Mouse (Mus musculus): Measurements from ENCODE around the gene Ptpre. TPM values are rescaled to one million over a fixed set of nuclear protein-coding genes. Genes with fewer than 3 reads are reported as not detected.

Ptpre gene
- polyA plus RNA-seq, 1 experiment from 2014 or later, result 10.0 TPM

DNA sequence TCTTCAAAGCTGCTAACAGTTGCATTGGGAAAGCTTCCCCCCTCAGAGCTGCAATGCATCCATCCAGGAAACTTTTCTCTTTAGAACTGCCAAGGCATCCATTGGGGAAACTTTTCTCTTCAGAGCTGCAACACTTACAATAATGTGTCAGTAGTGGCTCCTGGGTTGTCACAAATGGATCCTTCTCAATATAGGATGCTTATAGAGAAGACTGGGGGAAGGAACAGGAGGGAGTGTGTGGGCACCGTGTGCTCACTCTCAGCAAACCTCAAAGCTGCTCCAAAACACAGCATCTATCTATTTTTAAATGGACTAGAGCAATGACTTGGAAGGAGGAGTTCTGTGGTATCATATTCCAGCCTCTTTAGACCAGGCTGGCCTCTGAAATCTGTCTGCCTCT is 189.4 kb downstream of the Ptpre start:
- no peak for ATAC-seq (ENCODE audit: low FRiP score)
- H3K27ac ChIP-seq (replicated peaks), result no peak overlapping the region
- H3K27me3 ChIP-seq (replicated peaks), result no peaks in the 10 kb centered on the region
- WGBS, result 65% methylated on average over 1 of the region's 1 CpGs
- no peak overlapping the region for H3K4me3 ChIP-seq (replicated peaks)
- no peak overlapping the region for H3K4me2 ChIP-seq
- H3K4me1 ChIP-seq, result no peaks in the 10 kb centered on the region
- no peak overlapping the region for H3K9ac ChIP-seq (replicated peaks)
- no peaks in the 10 kb centered on the region for H3K36me3 ChIP-seq
- no peaks in the 10 kb centered on the region for H3K9me3 ChIP-seq (replicated peaks)

DNA sequence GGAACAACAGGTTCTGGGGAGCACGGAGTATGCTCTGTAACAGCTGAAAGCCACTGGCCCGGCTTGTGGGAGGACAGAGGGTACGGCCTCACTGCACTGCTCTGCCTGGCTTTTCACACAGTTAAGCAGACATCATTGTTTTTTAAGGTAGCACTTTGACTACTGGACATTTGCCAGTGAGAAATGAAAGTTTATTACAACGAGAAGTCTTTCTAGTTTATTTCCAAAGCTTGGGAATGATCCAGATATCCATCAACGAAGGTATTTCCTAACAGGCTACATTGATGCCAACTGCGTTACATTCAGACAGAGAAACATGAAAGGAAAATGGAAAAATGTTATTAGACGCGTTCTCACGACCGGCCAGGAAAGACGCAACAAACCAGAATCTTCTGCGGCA is 190.8 kb downstream of the Ptpre start:
- Histone ChIP-seq H3K4me2 (no peak overlapping the region), H3K4me3 (replicated peaks) (no peak overlapping the region), H3K36me3 (no peaks in the 10 kb centered on the region), H3K9me3 (replicated peaks) (no peaks in the 10 kb centered on the region), H3K27ac (replicated peaks) (no peak overlapping the region), H3K27me3 (replicated peaks) (no peaks in the 10 kb centered on the region), H3K4me1 (no peaks in the 10 kb centered on the region), H3K9ac (replicated peaks) (no peak overlapping the region)
- no peak for ATAC-seq (ENCODE audit: low FRiP score)
- WGBS, result 94% methylated on average over 12 of the region's 12 CpGs

DNA sequence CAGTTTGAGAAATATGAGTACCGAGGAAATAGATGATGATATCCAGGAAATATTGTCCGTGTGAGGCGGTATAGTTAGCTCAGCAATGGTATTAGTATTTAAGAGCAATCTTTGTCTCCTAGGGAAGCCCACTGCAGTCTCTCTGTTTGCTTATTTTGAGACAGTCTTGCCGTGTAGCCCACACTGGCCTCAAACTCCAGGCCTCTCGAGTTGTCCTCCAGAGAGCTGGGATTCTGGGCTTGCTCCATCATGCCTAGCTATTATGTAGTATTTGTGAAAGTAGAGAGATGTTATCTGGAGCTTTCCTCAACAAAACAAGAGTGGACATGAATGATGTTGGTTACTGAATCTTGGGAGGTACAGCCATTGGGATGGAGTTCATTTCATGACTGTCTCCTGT is 197.1 kb downstream of the Ptpre start:
- H3K4me1 ChIP-seq, result peaks cover 14% of the 10 kb centered on the region
- H3K9me3 ChIP-seq (replicated peaks), result no peaks in the 10 kb centered on the region
- H3K27me3 ChIP-seq (replicated peaks), result no peaks in the 10 kb centered on the region; the same call in 1 of the 2 replicates
- 92% methylated on average over 5 of the region's 5 CpGs for WGBS
- no peak for ATAC-seq (ENCODE audit: low FRiP score)
- H3K4me2 ChIP-seq, result no peak overlapping the region
- H3K4me3 ChIP-seq (replicated peaks), result no peak overlapping the region
- no peak overlapping the region for H3K27ac ChIP-seq (replicated peaks)
- no peaks in the 10 kb centered on the region for H3K36me3 ChIP-seq
- H3K9ac ChIP-seq (replicated peaks), result no peak overlapping the region

DNA sequence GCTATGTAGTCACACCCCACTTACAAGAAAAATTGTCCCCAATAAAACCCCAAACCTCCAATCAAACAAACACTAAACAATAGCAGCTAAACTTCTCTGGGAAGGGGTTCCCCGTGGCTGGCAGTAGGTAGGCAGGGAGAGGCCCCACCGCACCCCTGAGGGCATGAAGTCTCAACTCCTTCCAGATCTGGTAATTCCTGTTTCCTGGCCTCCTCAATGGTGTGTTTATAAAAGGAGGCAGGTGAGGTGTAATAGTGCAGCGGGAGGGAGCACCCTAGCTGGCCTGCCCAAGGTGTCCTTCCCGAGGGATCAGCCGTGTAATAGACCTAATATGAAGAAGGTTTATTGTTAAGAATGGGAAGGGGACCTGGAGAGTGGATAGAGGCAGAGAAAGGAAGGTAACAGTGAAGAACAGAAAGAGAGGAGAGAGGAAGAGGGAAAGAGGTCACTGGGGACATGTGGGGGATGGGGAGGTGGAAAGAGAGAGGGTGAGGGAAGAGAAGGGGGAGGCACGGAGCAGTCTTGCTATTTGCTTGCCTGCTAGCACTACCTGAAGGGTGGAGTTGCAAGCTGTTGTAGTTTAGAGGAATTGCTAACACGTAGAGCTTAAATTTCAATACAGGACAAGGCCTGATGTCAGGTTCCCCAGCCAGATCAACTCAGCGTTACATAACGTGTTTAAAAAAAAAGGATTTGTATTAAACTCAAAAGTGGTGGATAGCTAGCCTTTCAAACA is 197.8 kb downstream of the Ptpre start:
- Histone ChIP-seq H3K9ac (replicated peaks) (no peak overlapping the region), H3K4me3 (replicated peaks) (no peak overlapping the region), H3K36me3 (no peaks in the 10 kb centered on the region), H3K27ac (replicated peaks) (peak overlapping the region; percentile 49; the same call in 1 of the 2 replicates), H3K4me2 (peak overlapping the region; percentile 53), H3K4me1 (peaks cover 14% of the 10 kb centered on the region), H3K27me3 (replicated peaks) (no peaks in the 10 kb centered on the region; the same call in 1 of the 2 replicates), H3K9me3 (replicated peaks) (no peaks in the 10 kb centered on the region)
- no peak for ATAC-seq (ENCODE audit: low FRiP score)
- 89% methylated on average over 9 of the region's 9 CpGs for WGBS

MicroRNA genes within 50 kb of the gene (microRNA counts, 519-probe panel; counts per million panel counts)
- 1,613 counts per million, percentile 21 among the panel's probes with 10 or more counts for microRNA mmu-miR-1962

Small RNA genes within 50 kb of the gene (microRNA-seq; reads per million reads assigned to microRNA genes)
- gene Mir1962, result not detected

Other genes starting within 250 kb of the Ptpre start
- gene Foxi2, start 127.2 kb upstream of the Ptpre start, polyA plus RNA-seq (2015; fragmentation: Nextera tagmentation; extraction: Ambion mirVana), result not detected in 2 replicates
- 1.5 TPM in 1 of 2 replicates, not detected in the other for gene Clrn3, start 8.8 kb upstream of the Ptpre start, polyA plus RNA-seq (2015; fragmentation: Nextera tagmentation; extraction: Ambion mirVana)
- gene Mki67, start 178.9 kb downstream of the Ptpre start, polyA plus RNA-seq (2015; fragmentation: Nextera tagmentation; extraction: Ambion mirVana), result 3.9 and 11.6 TPM in 2 replicates

All from neural tube, embryonic 15.5 days (tissue).